Mouse (Mus musculus): ENCODE results near the gene Bmp2k. TPM values are rescaled to one million over a fixed set of nuclear protein-coding genes. Genes with fewer than 3 reads are reported as not detected.

Bmp2k gene
- polyA plus RNA-seq, 1 experiment from 2014 or later, result 12.4 TPM

DNA sequence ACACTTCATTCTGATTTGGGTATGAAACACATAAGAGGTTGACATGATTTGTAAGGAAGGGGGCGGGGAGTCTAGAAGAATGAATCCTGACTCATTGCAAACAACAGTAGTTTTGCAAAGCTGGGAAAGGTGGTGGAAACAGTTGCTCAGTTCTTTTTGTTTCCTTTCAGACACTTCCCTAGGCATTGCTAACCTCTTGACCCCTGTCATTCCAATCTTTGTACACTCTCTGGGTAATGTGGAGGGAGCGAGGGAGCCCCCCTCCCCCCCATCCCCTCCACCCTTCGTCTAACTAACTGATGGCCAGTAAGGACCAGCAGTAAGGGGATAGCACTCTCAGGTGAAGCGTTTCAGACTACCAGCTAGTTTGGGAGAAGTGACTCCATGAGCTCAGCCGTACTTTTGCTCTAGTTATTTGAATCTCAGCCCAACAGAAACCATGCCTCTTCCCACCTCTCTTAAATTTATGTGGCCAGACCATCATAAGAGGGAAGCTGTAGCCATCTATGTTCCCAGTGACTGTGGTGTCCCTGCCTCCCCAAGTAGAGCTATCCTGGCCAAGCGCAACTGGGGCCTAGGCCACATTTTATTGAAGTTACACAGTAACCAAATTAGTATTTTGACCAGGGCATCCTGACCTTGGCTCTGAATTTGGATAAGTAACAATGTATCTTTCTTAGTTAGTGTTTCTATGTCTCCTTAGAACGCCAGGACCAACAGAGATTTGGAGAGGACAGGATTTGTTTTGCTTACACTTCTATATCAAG, 27.6 kb upstream of the Bmp2k start:
- H3K9me3 ChIP-seq (ENCODE audit: control insufficient read depth, low read length), result no peaks in the 10 kb centered on the region
- 52% methylated on average over 7 of the region's 7 CpGs for WGBS
- H3K4me3 ChIP-seq (replicated peaks; ENCODE audit: low read length), result no peak overlapping the region

DNA sequence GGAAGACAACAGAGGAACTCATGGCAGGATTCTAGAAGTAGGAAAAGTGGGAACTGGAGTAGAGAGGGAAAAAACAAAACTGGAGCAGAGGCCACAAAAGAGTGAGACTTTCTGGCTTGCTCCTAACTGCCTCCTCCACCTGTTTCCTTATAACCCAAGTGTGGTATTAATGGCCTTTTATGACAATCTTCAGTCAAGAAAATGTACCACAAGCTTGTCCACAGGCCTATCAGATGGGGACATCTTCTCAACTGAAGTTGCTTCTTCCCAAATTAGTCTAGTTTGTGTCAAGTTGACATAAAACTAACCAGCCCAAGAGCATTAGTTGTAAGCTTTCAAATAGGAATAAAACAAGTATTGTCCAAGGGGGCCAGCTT, 27.0 kb upstream of the Bmp2k start:
- no peak for DNase-seq (ENCODE audit: low spot score)

More for the DNA sequence above, 27.6 kb upstream of the Bmp2k start:
- Histone ChIP-seq H3K4me1 (replicated peaks; ENCODE audit: control insufficient read depth, insufficient read depth, low read length) (0 out of 2 replicates have a peak, but pooled peaks cover 3% of the 10 kb centered on the region), H3K9ac (no peak overlapping the region), H3K4me2 (replicated peaks) (no peak overlapping the region), H3K27ac (no peak overlapping the region), H3K27me3 (ENCODE audit: control insufficient read depth, insufficient read depth, low read length) (no peaks in the 10 kb centered on the region), H3K36me3 (replicated peaks; ENCODE audit: control insufficient read depth, insufficient read depth) (no peaks in the 10 kb centered on the region)
- DNase-seq (ENCODE audit: low spot score), result no peak
- ATAC-seq (ENCODE audit: low FRiP score), result no peak

DNA sequence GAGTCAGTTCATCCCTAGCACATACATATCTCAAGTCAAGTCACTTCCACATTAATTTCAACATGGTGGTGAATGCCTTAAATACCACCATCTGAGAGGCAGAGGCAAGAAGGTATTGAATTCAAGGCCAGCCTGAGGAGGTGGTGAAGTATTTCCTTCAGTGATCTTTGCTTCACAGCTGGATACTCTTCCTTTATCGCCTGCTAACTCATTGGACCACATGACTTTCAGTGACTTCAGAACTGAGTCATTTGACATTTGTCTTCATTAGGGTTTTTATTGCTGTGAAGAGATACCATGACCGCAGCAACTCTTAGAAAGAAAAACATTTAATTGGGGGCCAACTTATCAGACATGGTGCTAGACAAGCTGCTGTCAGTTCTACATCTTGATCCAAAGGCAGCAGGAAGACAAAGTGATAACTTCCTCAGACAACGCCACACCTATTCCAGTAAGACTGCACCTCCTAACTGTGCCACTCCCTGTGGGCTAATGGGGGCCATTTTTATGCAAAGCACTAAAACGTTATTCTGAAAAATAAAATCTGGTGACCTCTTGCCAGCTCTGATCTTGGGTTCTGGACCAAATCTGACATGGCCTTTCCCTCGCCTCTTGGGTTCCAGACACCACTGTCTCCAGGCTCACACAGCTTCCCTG, 24.9 kb upstream of the Bmp2k start:
- Histone ChIP-seq H3K27ac (no peak overlapping the region), H3K27me3 (ENCODE audit: control insufficient read depth, insufficient read depth, low read length) (no peaks in the 10 kb centered on the region), H3K9me3 (ENCODE audit: control insufficient read depth, low read length) (no peaks in the 10 kb centered on the region), H3K36me3 (replicated peaks; ENCODE audit: control insufficient read depth, insufficient read depth) (no peaks in the 10 kb centered on the region), H3K9ac (no peak overlapping the region), H3K4me3 (replicated peaks; ENCODE audit: low read length) (no peak overlapping the region), H3K4me2 (replicated peaks) (no peak overlapping the region), H3K4me1 (replicated peaks; ENCODE audit: control insufficient read depth, insufficient read depth, low read length) (no peaks in the 10 kb centered on the region)
- 87% methylated on average over 5 of the region's 5 CpGs for WGBS
- ATAC-seq (ENCODE audit: low FRiP score) (no peak), DNase-seq (ENCODE audit: low spot score) (no peak)

More for the DNA sequence above, 27.0 kb upstream of the Bmp2k start:
- Histone ChIP-seq H3K27me3 (ENCODE audit: control insufficient read depth, insufficient read depth, low read length) (no peaks in the 10 kb centered on the region), H3K27ac (no peak overlapping the region), H3K4me2 (replicated peaks) (no peak overlapping the region), H3K4me3 (replicated peaks; ENCODE audit: low read length) (no peak overlapping the region), H3K9me3 (ENCODE audit: control insufficient read depth, low read length) (no peaks in the 10 kb centered on the region), H3K4me1 (replicated peaks; ENCODE audit: control insufficient read depth, insufficient read depth, low read length) (no peaks in the 10 kb centered on the region), H3K36me3 (replicated peaks; ENCODE audit: control insufficient read depth, insufficient read depth) (no peaks in the 10 kb centered on the region), H3K9ac (no peak overlapping the region)
- no peak for ATAC-seq (ENCODE audit: low FRiP score)

DNA sequence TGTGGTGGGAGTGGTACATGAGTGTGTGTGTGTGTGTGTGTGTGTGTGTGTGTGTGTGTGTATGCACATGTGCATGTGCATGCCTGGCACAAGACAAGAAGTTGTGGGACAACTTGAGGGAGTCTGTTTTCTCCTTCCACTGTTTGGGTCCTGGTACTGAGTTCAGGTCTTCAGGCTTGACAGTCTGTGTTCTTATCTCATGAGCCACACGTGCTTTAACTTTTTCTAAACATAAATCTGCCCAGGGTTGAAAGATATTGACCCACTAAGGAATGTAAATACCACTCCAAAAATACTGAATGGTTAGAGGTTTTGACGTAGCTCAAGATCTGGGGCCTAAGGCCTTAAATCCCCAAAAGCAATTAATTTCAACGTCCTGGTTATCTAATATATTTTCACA, 23.8 kb upstream of the Bmp2k start:
- Histone ChIP-seq H3K4me1 (replicated peaks; ENCODE audit: control insufficient read depth, insufficient read depth, low read length) (no peaks in the 10 kb centered on the region), H3K9me3 (ENCODE audit: control insufficient read depth, low read length) (no peaks in the 10 kb centered on the region), H3K27ac (no peak overlapping the region), H3K4me3 (replicated peaks; ENCODE audit: low read length) (no peak overlapping the region), H3K9ac (no peak overlapping the region), H3K4me2 (replicated peaks) (no peak overlapping the region), H3K36me3 (replicated peaks; ENCODE audit: control insufficient read depth, insufficient read depth) (no peaks in the 10 kb centered on the region), H3K27me3 (ENCODE audit: control insufficient read depth, insufficient read depth, low read length) (no peaks in the 10 kb centered on the region)
- ATAC-seq (ENCODE audit: low FRiP score) (no peak), DNase-seq (ENCODE audit: low spot score) (no peak)
- WGBS, result 87% methylated on average over 3 of the region's 3 CpGs

DNA sequence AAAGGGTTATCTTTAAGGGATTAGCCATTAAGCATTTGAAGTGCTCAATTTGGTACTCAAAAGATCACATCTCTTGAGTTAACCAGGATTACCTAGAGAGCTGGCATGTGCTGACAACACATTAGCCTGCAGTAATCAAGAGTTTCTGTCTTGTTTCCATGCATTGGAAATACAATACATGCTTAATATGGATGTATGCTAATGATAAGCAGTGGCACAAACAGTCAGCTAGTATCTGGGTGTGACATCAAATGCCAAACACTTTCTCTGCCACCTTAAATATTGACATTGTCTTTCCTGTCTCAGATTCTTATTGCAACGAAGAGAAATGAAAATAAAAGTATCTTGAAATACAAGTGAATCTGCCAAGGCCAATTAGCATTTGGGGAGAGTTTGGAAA, 22.8 kb upstream of the Bmp2k start:
- Histone ChIP-seq H3K4me3 (replicated peaks; ENCODE audit: low read length) (no peak overlapping the region), H3K4me2 (replicated peaks) (no peak overlapping the region), H3K9me3 (ENCODE audit: control insufficient read depth, low read length) (no peaks in the 10 kb centered on the region), H3K36me3 (replicated peaks; ENCODE audit: control insufficient read depth, insufficient read depth) (no peaks in the 10 kb centered on the region), H3K27me3 (ENCODE audit: control insufficient read depth, insufficient read depth, low read length) (no peaks in the 10 kb centered on the region), H3K4me1 (replicated peaks; ENCODE audit: control insufficient read depth, insufficient read depth, low read length) (no peaks in the 10 kb centered on the region), H3K27ac (no peak overlapping the region), H3K9ac (no peak overlapping the region)
- DNase-seq (ENCODE audit: low spot score) (no peak), ATAC-seq (ENCODE audit: low FRiP score) (no peak)
- WGBS, result 60% methylated on average over 1 of the region's 1 CpGs

DNA sequence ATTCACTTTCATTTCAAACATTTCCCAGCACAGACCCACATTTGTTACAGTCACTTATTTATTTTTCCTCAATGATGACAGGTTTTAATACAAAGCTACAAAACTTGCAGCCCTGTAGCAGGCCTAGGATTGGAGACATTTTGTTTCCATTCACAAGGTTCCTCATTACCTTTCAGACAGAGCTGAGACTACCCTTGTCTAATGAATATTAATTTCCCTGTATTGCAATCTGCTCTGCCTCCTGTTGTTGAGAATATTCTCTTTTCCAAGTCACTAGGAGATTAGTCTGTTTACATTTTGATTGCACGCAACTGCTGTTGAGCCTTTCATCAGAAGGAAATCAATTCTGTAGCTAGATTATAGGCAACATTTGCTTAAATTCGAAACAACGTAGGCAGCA, 22.4 kb upstream of the Bmp2k start:
- ATAC-seq (ENCODE audit: low FRiP score) (no peak), DNase-seq (ENCODE audit: low spot score) (no peak)
- WGBS, result 76% methylated on average over 3 of the region's 3 CpGs

DNA sequence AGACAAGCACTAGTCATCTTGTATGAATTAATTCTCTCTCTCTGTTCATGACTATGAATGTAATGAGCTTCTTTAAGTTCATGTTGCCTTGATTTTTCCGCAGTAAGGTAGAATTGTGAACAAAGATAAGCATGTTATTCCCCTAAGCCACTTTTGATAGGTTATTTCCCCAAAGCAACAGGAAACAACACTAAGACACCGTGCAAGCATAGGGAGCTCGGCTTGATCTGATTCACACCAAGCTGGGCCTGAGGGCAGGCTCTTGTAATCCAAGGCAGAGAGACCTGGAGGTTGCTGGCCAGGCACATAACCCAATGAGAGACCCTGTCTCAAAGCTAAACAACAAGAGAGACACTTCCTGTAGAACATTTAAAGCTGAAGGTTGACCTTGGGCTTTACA, 21.3 kb upstream of the Bmp2k start:
- Histone ChIP-seq H3K9me3 (ENCODE audit: control insufficient read depth, low read length) (no peaks in the 10 kb centered on the region), H3K27ac (no peak overlapping the region), H3K27me3 (ENCODE audit: control insufficient read depth, insufficient read depth, low read length) (no peaks in the 10 kb centered on the region), H3K4me3 (replicated peaks; ENCODE audit: low read length) (no peak overlapping the region), H3K4me1 (replicated peaks; ENCODE audit: control insufficient read depth, insufficient read depth, low read length) (no peaks in the 10 kb centered on the region; the same call in 1 of the 2 replicates), H3K9ac (no peak overlapping the region), H3K4me2 (replicated peaks) (no peak overlapping the region), H3K36me3 (replicated peaks; ENCODE audit: control insufficient read depth, insufficient read depth) (no peaks in the 10 kb centered on the region)
- 95% methylated on average over 3 of the region's 3 CpGs for WGBS
- DNase-seq (ENCODE audit: low spot score) (no peak), ATAC-seq (ENCODE audit: low FRiP score) (no peak)

More for the DNA sequence above, 22.4 kb upstream of the Bmp2k start:
- H3K36me3 ChIP-seq (replicated peaks; ENCODE audit: control insufficient read depth, insufficient read depth), result no peaks in the 10 kb centered on the region
- H3K4me3 ChIP-seq (replicated peaks; ENCODE audit: low read length), result no peak overlapping the region
- H3K9me3 ChIP-seq (ENCODE audit: control insufficient read depth, low read length), result no peaks in the 10 kb centered on the region
- no peak overlapping the region for H3K27ac ChIP-seq
- no peak overlapping the region for H3K9ac ChIP-seq
- H3K4me1 ChIP-seq (replicated peaks; ENCODE audit: control insufficient read depth, insufficient read depth, low read length), result no peaks in the 10 kb centered on the region
- H3K27me3 ChIP-seq (ENCODE audit: control insufficient read depth, insufficient read depth, low read length), result no peaks in the 10 kb centered on the region
- no peak overlapping the region for H3K4me2 ChIP-seq (replicated peaks)

DNA sequence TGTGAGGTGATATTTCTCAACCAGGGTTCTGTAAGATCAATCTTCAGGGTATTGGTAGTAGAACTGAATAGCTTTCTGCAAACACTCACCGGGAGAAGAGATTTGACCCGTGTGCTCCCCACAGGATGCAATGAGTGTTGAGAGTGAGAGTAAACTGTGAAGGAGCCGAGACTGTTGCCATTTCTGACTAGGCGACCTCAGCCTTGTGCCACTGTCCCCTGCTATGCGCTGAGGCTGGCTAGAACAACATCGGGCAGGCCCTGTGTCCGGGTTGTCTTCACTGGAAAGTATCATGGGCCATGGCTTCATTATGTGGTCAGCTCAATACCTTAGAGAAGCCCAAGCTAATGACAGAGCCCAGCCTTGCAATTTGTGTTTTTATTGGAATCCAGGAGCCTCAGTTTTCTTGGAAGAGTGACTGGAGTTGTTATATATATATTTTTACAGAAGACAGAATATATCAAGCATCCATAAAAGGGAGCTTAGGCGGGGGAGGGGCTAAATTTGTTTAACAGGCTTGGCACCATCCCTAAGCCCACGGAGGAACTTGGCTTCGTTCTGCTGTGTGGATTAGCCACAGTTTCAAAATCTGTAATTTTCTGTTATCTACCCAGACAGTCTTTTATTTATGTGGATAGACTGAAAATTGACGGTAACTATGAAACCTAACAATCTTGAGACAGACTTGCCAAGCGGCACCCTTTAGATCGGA, 18.0 kb upstream of the Bmp2k start:
- Histone ChIP-seq H3K4me1 (replicated peaks; ENCODE audit: control insufficient read depth, insufficient read depth, low read length) (no peaks in the 10 kb centered on the region; the same call in 1 of the 2 replicates), H3K27ac (no peak overlapping the region), H3K9ac (no peak overlapping the region), H3K4me3 (replicated peaks; ENCODE audit: low read length) (no peak overlapping the region), H3K36me3 (replicated peaks; ENCODE audit: control insufficient read depth, insufficient read depth) (no peaks in the 10 kb centered on the region), H3K4me2 (replicated peaks) (no peak overlapping the region), H3K27me3 (ENCODE audit: control insufficient read depth, insufficient read depth, low read length) (no peaks in the 10 kb centered on the region), H3K9me3 (ENCODE audit: control insufficient read depth, low read length) (no peaks in the 10 kb centered on the region)
- ATAC-seq (ENCODE audit: low FRiP score) (no peak), DNase-seq (ENCODE audit: low spot score) (no peak)
- WGBS, result 46% methylated on average over 13 of the region's 13 CpGs

DNA sequence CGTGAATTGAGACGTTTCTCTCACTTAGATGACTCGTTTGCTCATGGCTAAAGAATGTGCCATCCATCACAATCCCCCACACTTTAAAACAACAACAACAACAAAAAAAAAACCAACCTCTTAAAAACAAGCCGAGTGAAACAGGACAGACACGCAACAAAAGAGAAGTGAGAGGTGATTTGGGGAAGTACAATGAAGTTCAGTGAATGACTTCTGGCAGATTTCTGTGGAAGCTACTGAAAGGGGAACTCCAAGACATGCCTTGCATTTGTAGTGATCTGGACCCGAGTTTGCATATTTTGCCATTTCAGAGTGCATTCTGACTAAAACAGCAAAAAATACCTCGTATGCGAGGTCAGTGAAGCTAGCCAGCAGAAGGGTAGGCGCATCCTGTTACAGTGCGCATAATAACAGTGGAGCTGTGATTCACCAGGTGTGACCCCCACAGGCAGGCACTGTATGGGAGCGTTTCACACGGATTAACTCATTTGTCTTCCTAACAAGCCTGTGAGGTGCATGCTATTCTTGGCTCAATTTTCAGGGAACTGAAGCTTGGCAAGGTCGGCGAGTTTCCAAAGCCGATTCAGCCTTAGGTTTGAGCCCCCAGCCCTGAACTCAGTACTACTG, 17.4 kb upstream of the Bmp2k start:
- ATAC-seq (ENCODE audit: low FRiP score), result no peak; the same call in 1 of the 2 replicates
- Histone ChIP-seq H3K36me3 (replicated peaks; ENCODE audit: control insufficient read depth, insufficient read depth) (no peaks in the 10 kb centered on the region), H3K27me3 (ENCODE audit: control insufficient read depth, insufficient read depth, low read length) (no peaks in the 10 kb centered on the region), H3K4me2 (replicated peaks) (no peak overlapping the region), H3K4me1 (replicated peaks; ENCODE audit: control insufficient read depth, insufficient read depth, low read length) (no peaks in the 10 kb centered on the region; the same call in 1 of the 2 replicates), H3K9me3 (ENCODE audit: control insufficient read depth, low read length) (no peaks in the 10 kb centered on the region), H3K4me3 (replicated peaks; ENCODE audit: low read length) (no peak overlapping the region), H3K9ac (no peak overlapping the region), H3K27ac (no peak overlapping the region)
- no peak for DNase-seq (ENCODE audit: low spot score)
- 11% methylated on average over 15 of the region's 15 CpGs for WGBS

Data from hindbrain, embryonic 14.5 days (tissue).